21 mouse cellular contexts compared by ENCODE assay signal in the genomic region with DNA sequence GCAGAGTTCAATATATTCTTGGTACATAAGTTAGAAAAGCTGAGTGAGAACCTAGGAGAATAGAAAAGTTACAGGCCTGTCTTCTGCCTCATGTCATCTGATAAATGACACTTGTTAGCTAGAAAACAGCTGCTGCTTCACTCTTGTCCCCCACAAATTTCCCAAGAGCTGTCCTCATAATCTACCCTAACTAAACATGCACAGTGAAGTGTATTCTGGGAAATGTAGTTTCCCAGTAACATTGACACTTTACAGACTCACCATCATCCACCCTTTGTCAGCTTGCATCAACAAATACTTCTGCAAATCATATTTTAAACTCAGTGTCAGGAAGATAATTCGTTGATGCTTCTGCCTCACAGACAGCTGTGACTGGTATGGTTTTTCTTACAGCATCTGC.
DNase-seq lines count a peak whose midpoint lies in the region; ATAC-seq and TF ChIP-seq lines count a peak whose summit lies in the region.
"Had no signal": no experiment of that assay in that cellular context is flagged by ENCODE, and none has a peak within 500 bp of the region (broad histone marks: within the 10 kb centered on the region; RNA-seq: fewer than 3 reads in every experiment).

No protein-coding gene starts in this region.

- no peaks in the 10 kb centered on the region for H3K27me3 ChIP-seq in midbrain, embryonic 11.5 days (ENCODE audit: control insufficient read depth, insufficient read depth, low read length)
- no peaks in the 10 kb centered on the region for H3K27me3 ChIP-seq in midbrain, embryonic 15.5 days (replicated peaks)
- H3K27me3 ChIP-seq: embryonic facial prominence, embryonic 12.5 days; forebrain, embryonic 13.5 days; forebrain, embryonic 15.5 days; Patski had no signal

- no peaks in the 10 kb centered on the region for H3K4me1 ChIP-seq in midbrain, embryonic 11.5 days (ENCODE audit: control insufficient read depth, insufficient read depth, low read length)
- peaks cover 10% of the 10 kb centered on the region; the same call in 1 of the 2 replicates for H3K4me1 ChIP-seq in midbrain, embryonic 15.5 days
- H3K4me1 ChIP-seq in ES-E14 (ENCODE audit: control insufficient read depth in 2 of 2, insufficient read depth in 2 of 2, low read length in 2 of 2, poor library complexity in 1 of 2) = no peaks in the 10 kb centered on the region
- H3K4me1 ChIP-seq in bone marrow macrophage, adult 2 months (ENCODE audit: control insufficient read depth, insufficient read depth, low read length) = peaks cover 31% of the 10 kb centered on the region
- H3K4me1 ChIP-seq: embryonic facial prominence, embryonic 12.5 days; forebrain, embryonic 13.5 days; forebrain, embryonic 15.5 days had no signal

- H3K9me3 ChIP-seq in midbrain, embryonic 11.5 days (ENCODE audit: control insufficient read depth, low read length) = no peaks in the 10 kb centered on the region
- no peaks in the 10 kb centered on the region for H3K9me3 ChIP-seq in midbrain, embryonic 15.5 days
- no peaks in the 10 kb centered on the region for H3K9me3 ChIP-seq in ES-E14 (ENCODE audit: control insufficient read depth, insufficient read depth, low read depth, low read length)
- H3K9me3 ChIP-seq: embryonic facial prominence, embryonic 10.5 days; embryonic facial prominence, embryonic 12.5 days; forebrain, embryonic 13.5 days; forebrain, embryonic 15.5 days had no signal

- 74% methylated on average over 1 of the region's 1 CpGs for WGBS in midbrain, embryonic 11.5 days
- 66% methylated on average over 1 of the region's 1 CpGs for WGBS in midbrain, embryonic 15.5 days

- no peak for TF ChIP-seq CTCF in bone marrow macrophage, adult 2 months (IDR thresholded peaks at IDR 0.05; ENCODE audit: low read depth, low read length)

- H3K4me3 ChIP-seq in midbrain, embryonic 11.5 days (ENCODE audit: low read depth, low read length) = no peak overlapping the region
- H3K4me3 ChIP-seq in midbrain, embryonic 15.5 days = no peak overlapping the region
- no peak overlapping the region for H3K4me3 ChIP-seq in ES-E14 (ENCODE audit: insufficient read depth in 1 of 2, low read depth in 1 of 2, low read length in 2 of 2, poor library complexity in 1 of 2, severe bottlenecking in 1 of 2)
- no peak overlapping the region for H3K4me3 ChIP-seq in bone marrow macrophage, adult 2 months (ENCODE audit: insufficient read depth, low read length)
- H3K4me3 ChIP-seq: embryonic facial prominence, embryonic 10.5 days; embryonic facial prominence, embryonic 12.5 days; forebrain, embryonic 13.5 days; forebrain, embryonic 15.5 days had no signal

- ATAC-seq in midbrain, embryonic 11.5 days (ENCODE audit: low FRiP score) = no peak
- ATAC-seq in midbrain, embryonic 15.5 days (replicated peaks) = no peak
- ATAC-seq: activated CD4-positive, CD25-positive, alpha-beta regulatory T cell, adult 4 months; forebrain, embryonic 13.5 days; forebrain, embryonic 15.5 days; forebrain, postnatal 0 days had no signal

- no peak overlapping the region for H3K4me2 ChIP-seq in midbrain, embryonic 11.5 days
- no peak overlapping the region for H3K4me2 ChIP-seq in midbrain, embryonic 15.5 days
- H3K4me2 ChIP-seq: embryonic facial prominence, embryonic 12.5 days; forebrain, embryonic 13.5 days; forebrain, embryonic 15.5 days had no signal

- no peak for TF ChIP-seq POLR2A in bone marrow macrophage, adult 2 months (IDR thresholded peaks at IDR 0.05; ENCODE audit: borderline replicate concordance, low read depth, low read length)

- in situ Hi-C loops in ES-E14 (cut with MboI; ENCODE audit: low sequenced_read_pairs in 2 of 2, unreplicated experiment in 2 of 2) = no loop called here

- peak; percentile 65 for DNase-seq in midbrain, embryonic 11.5 days (ENCODE audit: low spot score, missing footprints)
- DNase-seq in ES-E14 (ENCODE audit: low read depth, low spot score) = no peak
- no peak for DNase-seq in urinary bladder, adult 2 months (ENCODE audit: low spot score)
- DNase-seq in layer of hippocampus, adult 8-10 months (ENCODE audit: low spot score in 2 of 2) = no peak
- DNase-seq: adrenal gland, adult 8-10 months; adrenal gland, postnatal 14 days; adrenal gland, postnatal 36 days; cerebellum, adult 11 months; cerebellum, adult 18-20 months; cerebellum, adult 9-10 months; cerebellum, postnatal 10 days; cerebellum, postnatal 25 days; forebrain, postnatal 0 days had no signal

- H3K27ac ChIP-seq in midbrain, embryonic 11.5 days (ENCODE audit: low read depth, low read length) = no peak overlapping the region
- H3K27ac ChIP-seq in midbrain, embryonic 15.5 days = no peak overlapping the region
- no peak overlapping the region for H3K27ac ChIP-seq in ES-E14 (ENCODE audit: insufficient read depth, low read depth, low read length, poor library complexity, severe bottlenecking)
- H3K27ac ChIP-seq in bone marrow macrophage, adult 2 months (ENCODE audit: insufficient read depth, low read depth, low read length) = peak overlapping the region; percentile 23
- H3K27ac ChIP-seq: embryonic facial prominence, embryonic 10.5 days; embryonic facial prominence, embryonic 12.5 days; forebrain, embryonic 13.5 days; forebrain, embryonic 15.5 days had no signal

- no peaks in the 10 kb centered on the region for H3K36me3 ChIP-seq in midbrain, embryonic 11.5 days (ENCODE audit: control insufficient read depth, insufficient read depth, low read length)
- no peaks in the 10 kb centered on the region for H3K36me3 ChIP-seq in midbrain, embryonic 15.5 days (replicated peaks)
- H3K36me3 ChIP-seq in ES-E14 (ENCODE audit: control insufficient read depth, insufficient read depth, low read length, poor library complexity, severe bottlenecking) = no peaks in the 10 kb centered on the region
- H3K36me3 ChIP-seq: embryonic facial prominence, embryonic 10.5 days; embryonic facial prominence, embryonic 12.5 days; forebrain, embryonic 15.5 days had no signal

- H3K9ac ChIP-seq in midbrain, embryonic 11.5 days (ENCODE audit: low read length) = no peak overlapping the region
- H3K9ac ChIP-seq in midbrain, embryonic 15.5 days = no peak overlapping the region
- H3K9ac ChIP-seq in ES-E14 (ENCODE audit: insufficient read depth, low read depth, low read length, poor library complexity, severe bottlenecking) = no peak overlapping the region
- H3K9ac ChIP-seq: embryonic facial prominence, embryonic 12.5 days; forebrain, embryonic 13.5 days; forebrain, embryonic 15.5 days; forebrain, postnatal 0 days had no signal

TF ChIP-seq in ES-E14, 5 proteins besides CTCF, POLR2A, EP300 and RAD21:
- TF ChIP-seq ZC3H11A (IDR thresholded peaks at IDR 0.05; ENCODE audit: borderline replicate concordance, low read depth, low read length) (no peak), HCFC1 (IDR thresholded peaks at IDR 0.05; ENCODE audit: borderline replicate concordance, insufficient read depth, low read length) (peak; percentile 57; the same call in 1 of the 2 replicates), CHD2 (IDR thresholded peaks at IDR 0.05; ENCODE audit: low read depth, low read length) (no peak), MAFK (IDR thresholded peaks at IDR 0.05; ENCODE audit: insufficient read depth, low read depth, low read length) (no peak), ZNF384 (IDR thresholded peaks at IDR 0.05; ENCODE audit: low read depth, low read length) (no peak)
